Mouse (Mus musculus): ENCODE measurements around the gene Gm11084.

Gene Gm11084

GRCm38 (mm10) chr2:72952979-72953378, 33.5 kb downstream of the Gm11084 start:
- no peak for DNase-seq (ENCODE audit: inconsistent ontology term)

GRCm38 (mm10) chr2:72935937-72936336, 50.6 kb downstream of the Gm11084 start:
- DNase-seq (ENCODE audit: inconsistent ontology term): no peak

- no peak for DNase-seq (ENCODE audit: inconsistent ontology term)
Measured at GRCm38 (mm10) chr2:72932186-72932585, 54.3 kb downstream of the Gm11084 start.

GRCm38 (mm10) chr2:72924981-72925380, 61.5 kb downstream of the Gm11084 start:
- DNase-seq (ENCODE audit: inconsistent ontology term): peak; percentile 57

Data from Muller cell, postnatal 12 days (primary cell).